Mouse (Mus musculus) cerebellum, adult 18-20 months (tissue): Measurements from ENCODE around the gene Capn5.

Source experiments
- DNase-seq, 2 experiments: peaks; one replicate each; pipeline ENCODE4 v3.0.0; 2021

Capn5 gene

GRCm38 (mm10) chr7:98148721-98149407 lies 29.2 kb downstream of the Capn5 start:
- DNase-seq, result no peak

- DNase-seq, result no peak
Observed at GRCm38 (mm10) chr7:98147766-98148165, 30.3 kb downstream of the Capn5 start.

GRCm38 (mm10) chr7:98146447-98146845 lies 31.6 kb downstream of the Capn5 start:
- no peak for DNase-seq

DNA sequence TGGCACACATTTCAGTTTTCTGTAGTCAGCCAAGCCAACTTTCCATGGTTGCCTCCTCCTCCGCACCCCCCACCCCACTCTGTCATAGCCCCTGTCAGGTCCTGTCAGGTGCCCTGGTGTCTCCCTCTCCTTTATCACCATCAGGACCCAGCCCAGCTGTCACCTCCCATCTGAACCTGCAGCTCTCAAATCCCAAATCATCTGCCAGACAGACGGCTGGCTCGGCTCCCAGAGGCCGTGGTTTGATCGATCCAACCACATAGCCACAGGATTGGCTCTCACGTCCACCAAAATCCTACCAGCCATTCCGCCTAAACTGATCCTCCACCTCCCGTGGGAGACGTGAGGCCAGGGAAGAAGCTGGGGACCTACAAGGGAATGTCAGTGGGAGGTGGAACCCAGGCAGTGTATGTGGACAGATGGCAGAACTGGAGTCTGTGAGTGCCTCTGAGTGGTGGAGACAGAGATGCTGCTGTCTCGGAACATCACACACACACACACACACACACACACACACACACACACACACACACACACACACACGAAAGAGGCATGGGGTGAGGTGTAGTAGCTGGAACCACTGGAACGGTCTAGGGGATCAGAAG lies 32.1 kb downstream of the Capn5 start:
- no peak for DNase-seq

DNA sequence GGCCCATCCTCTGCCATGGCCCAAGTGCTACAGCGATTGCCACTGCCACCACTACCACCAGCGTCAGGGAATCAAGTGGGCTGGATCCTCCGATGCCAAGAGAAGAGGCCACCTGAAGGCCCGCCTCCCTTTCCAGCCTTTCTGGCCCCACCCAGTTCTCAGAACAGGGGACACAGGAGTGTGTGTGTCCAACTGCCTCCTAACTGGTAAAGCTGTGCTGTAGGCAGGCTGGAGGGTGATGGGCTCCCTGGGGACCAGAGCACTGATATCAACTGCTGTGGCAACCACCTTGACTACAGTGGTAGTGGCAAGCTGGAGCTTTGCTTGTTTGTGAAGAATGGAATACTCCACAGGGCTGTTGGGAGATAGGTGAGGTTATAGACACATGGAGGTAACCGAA lies 32.7 kb downstream of the Capn5 start, which contains the start of gene Omp:
Gene Omp, minus strand, starts transcription at position 101 of the 400 bp plus-strand sequence.
- DNase-seq, result no peak

DNA sequence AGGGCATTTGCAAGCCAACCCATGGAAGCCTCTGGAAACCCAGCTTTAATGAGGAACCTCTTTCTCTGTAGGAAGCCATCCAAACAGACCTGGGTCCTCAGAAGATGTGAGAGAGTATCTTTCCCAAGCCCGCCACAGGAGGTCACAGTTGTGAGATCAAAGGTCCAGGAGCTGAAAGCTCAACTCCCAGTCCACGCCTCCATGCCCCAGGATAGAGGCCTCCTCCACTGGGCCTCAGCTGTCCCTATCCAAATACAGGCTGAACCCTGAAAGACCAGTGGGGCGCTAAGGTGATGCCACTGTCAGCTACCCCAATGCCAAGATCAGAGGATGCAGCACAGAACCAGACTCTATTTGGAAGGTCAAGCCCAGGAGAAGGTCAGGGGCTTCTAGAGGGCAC lies 35.4 kb downstream of the Capn5 start:
- DNase-seq, result no peak

DNA sequence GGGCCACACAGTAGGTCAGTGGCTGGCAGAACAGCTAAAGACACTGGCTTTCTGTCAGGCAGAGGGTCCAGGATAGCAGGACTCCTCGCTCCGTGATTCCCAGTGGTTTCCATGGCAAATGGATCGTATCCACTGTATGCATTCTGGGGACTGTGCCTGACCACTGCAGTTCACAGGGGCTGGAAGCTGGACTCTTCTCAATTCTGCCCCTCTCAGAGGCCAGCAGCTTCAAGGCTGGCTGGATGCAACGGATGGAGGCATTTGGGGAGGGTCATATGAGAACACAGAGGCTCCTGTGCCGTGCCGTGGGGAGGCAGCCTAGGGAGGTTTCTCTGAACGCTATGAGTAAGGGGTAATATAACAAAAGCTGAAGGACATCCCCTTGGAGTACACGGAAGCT lies 35.8 kb downstream of the Capn5 start:
- no peak for DNase-seq

- DNase-seq, result no peak
Observed at GRCm38 (mm10) chr7:98141206-98141605, 36.9 kb downstream of the Capn5 start.

DNA sequence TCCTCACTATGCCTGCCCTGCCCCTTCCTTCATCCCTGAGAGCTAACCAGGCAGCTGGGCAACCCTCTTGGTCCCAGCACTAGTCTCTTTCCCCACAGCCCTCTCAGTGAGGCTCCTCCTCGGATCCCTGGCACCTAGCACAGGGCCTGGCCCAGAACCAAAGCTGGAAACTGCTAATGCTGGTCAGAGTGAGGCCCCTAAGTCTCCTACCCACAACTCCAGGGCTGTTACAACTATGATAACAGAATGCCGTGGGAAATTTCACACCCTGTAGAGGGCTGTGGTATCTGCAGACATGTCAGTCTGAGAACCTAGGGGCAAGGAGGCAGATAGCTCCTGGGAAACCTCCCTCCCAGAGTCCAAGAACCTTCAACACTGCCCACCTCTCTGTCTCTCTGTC lies 37.5 kb downstream of the Capn5 start:
- DNase-seq, result no peak

- no peak for DNase-seq
Observed at GRCm38 (mm10) chr7:98139216-98139615, 38.9 kb downstream of the Capn5 start.

GRCm38 (mm10) chr7:98137995-98138394 lies 40.1 kb downstream of the Capn5 start:
- DNase-seq, result no peak

DNA sequence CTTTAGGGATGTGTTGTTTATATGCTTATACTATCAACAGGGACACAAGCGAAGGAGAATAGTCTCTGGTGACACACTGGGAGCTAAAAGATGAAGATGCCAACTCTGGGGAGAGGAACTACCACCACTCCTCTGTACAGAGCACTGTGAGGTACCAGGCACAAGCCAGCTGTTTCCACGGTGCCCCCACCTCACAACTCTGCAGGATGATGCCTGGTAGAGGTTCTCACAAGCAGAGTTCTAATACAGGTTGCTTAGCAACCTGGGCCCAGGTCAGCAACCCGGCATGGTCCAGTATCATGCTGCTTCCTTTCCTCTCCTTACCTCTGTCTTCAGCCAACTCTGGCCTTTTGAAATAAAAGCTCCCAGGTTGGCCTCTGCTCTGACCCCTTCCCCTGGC lies 40.5 kb downstream of the Capn5 start:
- DNase-seq, result no peak

DNA sequence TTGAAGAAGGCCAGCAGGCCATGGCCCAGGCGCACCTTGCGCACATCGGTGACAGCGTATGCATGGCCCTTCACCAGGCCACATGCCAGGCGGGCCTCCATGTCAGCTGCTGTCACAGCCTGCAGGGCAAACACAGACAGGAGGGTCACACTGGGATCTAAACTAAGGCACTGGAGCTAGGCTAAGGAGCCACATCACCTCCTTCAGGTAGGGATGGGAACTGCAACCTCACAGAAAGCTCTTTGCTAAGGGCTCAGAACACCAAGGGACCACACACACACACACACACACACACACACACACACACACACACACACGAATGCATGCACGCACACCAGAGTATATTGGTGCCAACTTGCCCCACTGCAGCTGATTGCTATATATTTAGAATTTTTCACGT lies 46.3 kb downstream of the Capn5 start:
- no peak for DNase-seq

- DNase-seq, result no peak
Observed at GRCm38 (mm10) chr7:98125473-98125872, 52.6 kb downstream of the Capn5 start.

- no peak for DNase-seq
Observed at GRCm38 (mm10) chr7:98124701-98125100, 53.4 kb downstream of the Capn5 start.

DNA sequence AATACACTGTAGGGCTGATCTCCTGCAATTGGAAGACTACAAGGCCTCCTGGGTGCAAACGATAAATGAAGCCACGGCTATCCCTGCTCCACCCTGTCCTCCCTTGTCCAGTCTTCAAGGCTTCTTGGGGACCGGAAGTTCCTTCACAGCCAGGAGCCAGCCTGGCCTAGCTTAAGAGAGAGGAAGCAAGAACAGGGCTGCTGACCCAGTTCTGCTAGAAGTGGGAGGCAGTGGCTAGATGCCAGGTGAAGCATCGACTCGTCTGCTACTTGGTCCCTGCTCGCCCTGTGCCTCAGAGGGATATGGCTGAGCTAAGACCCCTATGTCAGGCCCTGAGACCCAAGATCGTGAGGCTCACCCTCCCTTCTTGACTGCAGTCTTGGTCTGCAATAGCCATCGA lies 56.4 kb downstream of the Capn5 start:
- no peak for DNase-seq

GRCm38 (mm10) chr7:98121241-98121640 lies 56.8 kb downstream of the Capn5 start:
- DNase-seq, result no peak

- peak; percentile 74 to 88 for DNase-seq
Observed at GRCm38 (mm10) chr7:98120325-98120724, 57.7 kb downstream of the Capn5 start.

DNA sequence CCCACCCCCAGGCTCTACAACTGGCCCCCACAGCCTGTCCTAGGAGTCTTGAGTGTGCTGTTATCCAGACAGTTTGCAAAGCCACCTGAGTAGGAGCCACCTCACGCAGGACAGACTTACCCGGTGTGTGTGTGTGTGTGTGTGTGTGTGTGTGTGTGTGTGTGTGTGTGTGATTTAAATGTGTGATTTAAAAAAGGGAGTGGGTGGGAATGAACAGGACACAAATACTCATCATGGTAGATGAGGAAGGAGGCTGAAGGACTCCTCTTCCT lies 58.2 kb downstream of the Capn5 start:
- no peak for DNase-seq

DNA sequence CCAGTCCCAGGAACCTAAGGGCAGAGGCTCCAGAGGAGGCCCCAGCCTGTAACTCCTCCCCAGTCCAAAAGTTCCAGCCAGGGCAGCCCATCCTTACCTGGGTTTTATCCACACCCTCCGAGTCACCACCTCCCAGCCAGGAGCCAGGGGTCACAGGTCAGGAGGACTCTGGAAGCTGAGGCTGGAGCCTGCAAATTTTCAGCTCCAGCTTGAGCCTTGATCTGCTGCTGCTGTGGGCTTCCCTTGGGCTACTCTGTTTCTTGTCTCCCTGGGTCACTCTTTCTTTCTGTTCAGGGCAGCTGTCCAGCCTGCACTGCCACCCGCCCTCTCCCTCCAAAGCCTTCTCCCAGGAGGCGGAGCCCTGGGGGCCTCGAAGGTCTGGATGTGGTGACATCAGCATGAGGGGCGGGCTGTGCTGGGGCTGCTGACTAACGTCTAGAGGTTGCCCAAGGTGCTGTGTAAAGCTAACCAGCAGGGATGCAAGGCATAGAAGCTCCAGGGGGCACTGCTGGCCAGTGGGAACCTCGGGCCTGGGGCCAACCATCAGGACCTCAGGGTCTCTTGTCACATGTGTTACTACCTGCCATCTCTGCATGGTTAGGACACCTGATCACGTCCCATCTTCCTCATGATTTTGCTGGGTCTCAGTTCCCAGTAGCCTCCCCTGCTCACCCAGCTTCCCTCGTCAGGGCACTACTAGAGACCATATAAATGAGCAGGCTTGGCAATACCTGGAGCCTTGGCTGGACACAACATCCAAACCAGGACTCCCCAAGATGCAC lies 58.7 kb downstream of the Capn5 start, which contains the start of gene Myo7a:
Gene Myo7a, minus strand, starts transcription at position 346 of the 782 bp plus-strand sequence.
- no peak for DNase-seq

DNA sequence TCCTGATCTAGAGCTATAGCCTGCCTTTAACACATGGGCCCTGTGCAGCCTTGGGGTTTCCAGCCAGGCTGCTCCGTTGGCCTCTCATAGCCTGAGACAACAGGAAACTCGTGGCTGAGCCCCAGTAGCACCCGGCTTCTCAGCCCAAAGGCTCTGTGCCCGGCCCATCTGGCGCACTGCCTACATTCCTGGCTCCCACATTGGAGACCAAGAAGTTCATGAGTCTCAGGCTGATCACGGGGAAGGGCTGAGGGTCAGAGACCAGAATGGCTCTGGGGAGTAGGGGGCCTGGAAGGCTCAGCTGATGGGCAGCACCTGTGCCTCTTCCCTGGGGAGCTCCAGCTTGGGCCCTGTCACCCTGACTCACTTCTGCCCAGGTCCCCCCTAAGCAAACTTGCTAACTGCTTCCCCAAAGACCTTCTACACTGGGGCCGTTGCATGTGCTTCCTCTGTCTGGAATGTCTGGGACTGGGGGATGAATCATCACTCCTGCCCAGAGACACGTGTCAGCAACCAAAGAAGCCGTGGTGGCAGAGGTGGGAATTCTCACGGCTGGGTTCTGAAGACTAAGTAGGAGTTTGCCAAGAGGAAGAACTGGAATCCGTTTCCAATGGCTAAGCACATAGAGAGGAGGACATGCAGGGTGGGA lies 60.9 kb downstream of the Capn5 start:
- peak; percentile 63 to 68 for DNase-seq

GRCm38 (mm10) chr7:98114656-98115055 lies 63.4 kb downstream of the Capn5 start:
- DNase-seq, result no peak

DNA sequence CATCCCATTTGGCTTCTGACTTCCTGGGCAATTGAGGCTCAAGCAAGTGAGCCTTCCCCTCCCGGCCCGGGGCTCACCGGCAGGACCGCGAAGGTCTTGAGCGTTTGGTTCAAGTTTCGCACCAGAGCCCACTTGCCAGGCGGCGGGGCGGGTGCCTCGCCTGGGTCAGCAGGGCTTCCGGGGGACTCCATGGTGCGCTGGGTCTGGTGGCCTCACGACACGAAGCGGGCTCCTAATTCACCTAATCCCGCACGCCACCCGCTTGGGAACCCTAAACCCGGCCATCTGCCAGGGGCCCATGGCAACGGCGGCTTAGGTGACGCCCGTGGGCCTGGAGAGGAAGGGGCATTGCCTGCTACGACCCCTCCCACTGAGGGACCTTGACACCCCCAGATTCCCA lies 66.8 kb downstream of the Capn5 start:
- DNase-seq, result peak in 1 of 2 experiments; percentile 42

- DNase-seq, result peak; percentile 68 to 69
Observed at GRCm38 (mm10) chr7:98109771-98110170, 68.3 kb downstream of the Capn5 start.
